Mouse (Mus musculus) liver, embryonic 13.5 days (tissue): Measurements from ENCODE around the gene Vmn1r19. TPM values are rescaled to one million over a fixed set of nuclear protein-coding genes. Genes with fewer than 3 reads are reported as not detected.
"Not testable (repeated sequence)": the region's sequence is repeated elsewhere in the genome, so short reads cannot be mapped to it uniquely, and the experiment has no call there.

Experiments used
- ATAC-seq: fragments of 200-750 bp; cut with Nextera tagmentation; 2 replicates; pipeline ENCODE4 v1.8.0; 2017; ENCODE audit warnings: low read depth, mild to moderate bottlenecking, moderate number of reproducible peaks, moderate library complexity
- DNase-seq: peaks from one replicate; pipeline ENCODE4 v3.0.0; 2022
- H3K27ac ChIP-seq: fragments of 300-500 bp; sonication (generic); 2 replicates; pipeline ENCODE4 v1.5.1; 2015; ENCODE audit warnings: moderate library complexity, mild to moderate bottlenecking, inconsistent platforms
- H3K27me3 ChIP-seq: fragments of 300-500 bp; sonication (generic); 2 replicates; pipeline ENCODE4 v1.6.1; 2015; ENCODE audit warnings: mild to moderate bottlenecking, inconsistent platforms
- H3K36me3 ChIP-seq: fragments of 300-500 bp; sonication (generic); 2 replicates; pipeline ENCODE4 v1.6.1; 2015; ENCODE audit warnings: mild to moderate bottlenecking, inconsistent platforms
- H3K4me1 ChIP-seq: fragments of 300-500 bp; sonication (generic); replicated peaks from 2 replicates; pipeline ENCODE4 v1.6.1; 2015; ENCODE audit warnings: inconsistent platforms
- H3K4me2 ChIP-seq: fragments of 300-500 bp; sonication (generic); 2 replicates; pipeline ENCODE4 v1.6.1; 2015; ENCODE audit warnings: inconsistent platforms, mild to moderate bottlenecking, moderate library complexity
- H3K4me3 ChIP-seq: fragments of 300-500 bp; sonication (generic); replicated peaks from 2 replicates; pipeline ENCODE4 v1.5.1; 2015; ENCODE audit warnings: mild to moderate bottlenecking, inconsistent platforms
- H3K9ac ChIP-seq: fragments of 300-500 bp; sonication (generic); 2 replicates; pipeline ENCODE4 v1.6.1; 2015; ENCODE audit warnings: mild to moderate bottlenecking, inconsistent platforms
- H3K9me3 ChIP-seq: fragments of 300-500 bp; sonication (generic); replicated peaks from 2 replicates; pipeline ENCODE4 v1.6.1; 2016; ENCODE audit warnings: inconsistent platforms
- WGBS: fragments of 180-500 bp; shearing (Covaris S2); methylation state at CpG from one replicate; pipeline ENCODE4 v1.1.7; 2015; ENCODE audit not compliant: insufficient replicate concordance; 5-methylcytosine and 5-hydroxymethylcytosine counted together
- polyA plus RNA-seq: library from polyadenylated mRNA; unstranded; fragments of >200 nt; fragmentation: Nextera tagmentation; extraction: Ambion mirVana; gene quantifications from 2 replicates; pipeline ENCODE4 v1.2.1, GENCODE M21; 2015

The Vmn1r19 gene
- not detected in 2 replicates for polyA plus RNA-seq

DNA sequence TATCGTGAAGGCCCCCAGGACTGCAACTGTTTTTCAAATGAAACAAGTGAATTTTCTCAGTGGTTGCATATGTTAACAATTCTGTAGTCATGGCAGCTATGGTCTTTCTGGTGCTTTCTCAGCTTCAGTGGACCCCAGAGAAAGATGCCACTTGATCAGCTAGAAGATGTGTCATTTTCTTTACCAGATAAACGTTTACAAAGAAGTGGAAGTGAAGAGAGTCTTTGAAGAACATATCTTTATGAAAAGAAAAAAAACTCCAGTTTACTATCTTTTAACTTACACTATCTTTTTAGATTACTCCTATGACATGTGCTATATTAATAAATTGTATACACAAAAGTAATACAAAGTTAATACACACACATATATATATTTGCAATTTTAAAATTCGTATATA is at the start of gene Vmn1r19:
TSS of gene Vmn1r19 (plus strand) at position 301 of the 400 bp plus-strand sequence.
- not testable (repeated sequence) for H3K4me1 ChIP-seq, H3K27ac ChIP-seq, H3K4me3 ChIP-seq, ATAC-seq, H3K9ac ChIP-seq, H3K27me3 ChIP-seq, H3K36me3 ChIP-seq, H3K9me3 ChIP-seq, DNase-seq, H3K4me2 ChIP-seq
- WGBS: 37% methylated on average over 3 of the region's 3 CpGs

DNA sequence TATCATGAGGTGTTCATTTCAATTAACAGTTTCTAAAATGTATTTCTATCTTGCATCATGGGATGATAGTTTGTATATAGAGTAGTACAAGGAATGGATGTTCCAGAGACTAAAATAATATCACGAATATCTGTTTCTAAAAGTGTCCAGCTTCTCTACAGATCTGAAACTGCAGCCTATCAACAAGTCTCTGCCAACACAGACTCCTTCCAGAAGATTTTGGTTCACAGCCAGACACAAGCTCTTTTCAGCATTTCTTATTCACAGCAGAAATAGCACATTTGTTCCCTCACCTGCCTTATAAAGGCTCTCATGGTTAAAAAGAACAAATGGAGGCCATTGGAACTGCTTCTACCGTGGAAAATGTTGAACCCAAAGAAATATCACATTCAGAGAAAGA is 46.7 kb upstream of the Vmn1r19 start:
- Histone ChIP-seq H3K36me3 (no peaks in the 10 kb centered on the region), H3K4me3 (no peak overlapping the region), H3K27me3 (no peaks in the 10 kb centered on the region), H3K9ac (no peak overlapping the region), H3K9me3 (no peaks in the 10 kb centered on the region), H3K27ac (no peak overlapping the region), H3K4me1 (no peaks in the 10 kb centered on the region), H3K4me2 (no peak overlapping the region)
- DNase-seq: no peak
- WGBS: 46% methylated on average over 2 of the region's 2 CpGs
- no peak for ATAC-seq

DNA sequence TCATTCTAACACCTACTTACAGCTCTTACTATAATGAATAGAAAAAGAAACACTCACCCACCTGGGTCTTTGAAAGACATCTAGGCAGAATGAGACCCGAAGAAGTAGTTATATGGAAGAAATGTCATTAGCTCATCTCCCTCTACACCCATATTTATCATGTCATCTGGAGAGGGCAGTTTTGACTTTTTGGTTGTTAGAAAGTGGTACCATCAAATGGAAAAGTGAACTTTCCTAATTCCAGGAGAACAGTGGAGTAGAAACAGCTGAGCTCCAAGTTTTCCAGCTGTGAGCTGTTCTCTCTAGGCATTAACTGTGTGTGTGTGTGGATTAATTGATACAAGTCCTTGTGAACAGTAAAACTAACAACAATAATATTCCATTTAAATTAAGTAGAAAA is 40.0 kb upstream of the Vmn1r19 start, which contains the start of gene Vmn1r17:
TSS of gene Vmn1r17 (minus strand) at position 101 of the 400 bp plus-strand sequence.
- H3K4me1 ChIP-seq: no peaks in the 10 kb centered on the region
- no peak within 1 kb of the TSS for H3K27ac ChIP-seq
- H3K4me3 ChIP-seq: no peak within 1 kb of the TSS
- no peaks in the 10 kb centered on the region for H3K36me3 ChIP-seq
- WGBS: 55% methylated on average over 1 of the region's 1 CpGs
- H3K9ac ChIP-seq: no peak within 1 kb of the TSS
- DNase-seq (no peak), ATAC-seq (no peak)
- no peak within 1 kb of the TSS for H3K4me2 ChIP-seq
- no peaks in the 10 kb centered on the region for H3K9me3 ChIP-seq
- H3K27me3 ChIP-seq: no peaks in the 10 kb centered on the region

DNA sequence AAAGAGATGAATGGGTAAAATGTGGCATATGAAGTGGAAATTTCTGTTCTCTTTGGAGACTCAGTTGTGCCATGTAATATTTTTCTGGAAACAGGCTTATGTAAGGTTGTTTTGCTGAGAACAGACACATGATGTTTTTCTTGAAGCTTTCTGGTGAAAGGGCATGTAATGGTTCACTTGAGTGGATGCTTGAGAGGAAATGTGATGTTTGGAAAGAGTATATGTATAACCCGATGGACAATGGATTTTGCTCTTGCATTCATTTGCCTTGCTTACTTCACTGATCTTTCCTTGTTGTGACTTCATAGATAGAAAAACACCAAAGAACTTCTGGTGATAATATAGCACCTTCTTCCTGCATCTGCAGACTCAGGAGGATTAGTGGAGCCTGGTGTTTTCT is 37.7 kb upstream of the Vmn1r19 start:
- not testable (repeated sequence) for H3K4me2 ChIP-seq, ATAC-seq, H3K4me1 ChIP-seq, H3K9me3 ChIP-seq, H3K36me3 ChIP-seq, H3K27ac ChIP-seq, H3K9ac ChIP-seq, DNase-seq, H3K4me3 ChIP-seq, H3K27me3 ChIP-seq
- 77% methylated on average over 1 of the region's 1 CpGs for WGBS

DNA sequence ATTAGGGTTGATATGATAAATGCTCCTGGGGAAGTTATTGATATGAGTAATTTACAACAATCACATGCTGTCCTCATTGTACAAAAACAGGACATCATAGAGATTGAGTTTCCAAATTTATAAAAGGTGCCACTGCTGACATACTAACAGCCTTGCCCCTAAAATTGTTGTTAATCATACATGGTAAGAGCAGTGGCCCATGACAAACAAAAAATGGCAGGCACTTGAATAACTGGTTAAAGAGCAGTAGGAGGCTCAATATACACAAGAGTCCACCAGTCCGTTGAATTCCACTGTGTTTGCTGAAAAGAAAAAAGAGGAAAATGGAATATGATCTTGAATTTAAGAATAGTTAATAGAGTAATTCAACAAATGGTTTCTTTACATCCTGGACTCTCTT is 36.1 kb upstream of the Vmn1r19 start:
- DNase-seq (no peak), ATAC-seq (no peak)
- no peaks in the 10 kb centered on the region for H3K9me3 ChIP-seq
- H3K4me1 ChIP-seq: no peaks in the 10 kb centered on the region
- H3K36me3 ChIP-seq: no peaks in the 10 kb centered on the region
- no peak overlapping the region for H3K27ac ChIP-seq
- H3K4me2 ChIP-seq: no peak overlapping the region
- H3K9ac ChIP-seq: no peak overlapping the region
- no peaks in the 10 kb centered on the region for H3K27me3 ChIP-seq
- H3K4me3 ChIP-seq: no peak overlapping the region
- WGBS: 71% methylated on average over 1 of the region's 1 CpGs

DNA sequence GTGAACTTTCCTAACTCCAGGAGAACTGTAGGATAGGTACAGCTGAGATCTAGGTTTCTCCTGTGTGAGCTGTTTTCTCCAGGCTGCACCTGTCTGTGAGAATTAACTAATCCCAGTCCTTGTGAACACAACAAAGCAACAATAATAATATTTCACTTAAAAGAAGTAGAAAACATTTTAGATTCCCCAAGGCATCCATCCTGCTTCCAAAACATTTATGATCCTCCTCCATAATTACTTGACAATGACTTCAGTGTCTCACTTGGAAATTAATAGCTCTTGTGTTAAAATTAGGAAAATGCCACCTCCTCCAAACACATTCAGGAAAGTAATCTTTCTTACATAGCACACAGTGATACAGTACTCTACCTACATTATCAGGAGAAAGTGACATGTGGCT is 7.9 kb upstream of the Vmn1r19 start, which contains the start of gene Vmn1r18:
TSS of gene Vmn1r18 (minus strand) at position 101 of the 400 bp plus-strand sequence.
- Histone ChIP-seq H3K4me1 (no peaks in the 10 kb centered on the region), H3K36me3 (no peaks in the 10 kb centered on the region), H3K4me2 (no peak within 1 kb of the TSS), H3K9ac (no peak within 1 kb of the TSS), H3K4me3 (no peak within 1 kb of the TSS), H3K27ac (no peak within 1 kb of the TSS), H3K9me3 (no peaks in the 10 kb centered on the region), H3K27me3 (no peaks in the 10 kb centered on the region)
- DNase-seq: no peak
- no peak for ATAC-seq

DNA sequence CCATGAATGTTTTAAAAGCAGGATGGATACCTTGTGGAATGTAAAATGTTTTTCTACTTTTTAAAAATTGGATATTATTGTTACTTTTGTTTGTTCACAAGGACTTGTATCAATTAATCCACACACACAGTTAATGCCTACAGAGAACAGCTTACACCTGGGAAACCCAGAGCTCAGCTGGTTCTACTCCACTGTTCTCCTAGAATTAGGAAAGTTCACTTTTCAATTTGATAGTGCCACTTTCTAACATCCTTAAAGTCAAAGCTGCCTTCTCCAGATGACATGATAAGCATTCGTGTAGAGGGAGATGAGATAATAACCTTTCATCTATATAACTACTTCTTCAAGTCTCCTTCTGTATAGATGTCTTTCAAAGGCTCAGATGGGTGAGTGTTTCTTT is 25.1 kb downstream of the Vmn1r19 start, which contains the start of gene Vmn1r20:
TSS of gene Vmn1r20 (plus strand) at position 301 of the 400 bp plus-strand sequence.
- H3K9me3 ChIP-seq: no peaks in the 10 kb centered on the region
- no peak within 1 kb of the TSS for H3K27ac ChIP-seq
- H3K4me1 ChIP-seq: no peaks in the 10 kb centered on the region
- no peaks in the 10 kb centered on the region for H3K27me3 ChIP-seq
- H3K36me3 ChIP-seq: no peaks in the 10 kb centered on the region
- ATAC-seq (no peak), DNase-seq (no peak)
- 29% methylated on average over 1 of the region's 1 CpGs for WGBS
- no peak within 1 kb of the TSS for H3K9ac ChIP-seq
- H3K4me3 ChIP-seq: no peak within 1 kb of the TSS
- H3K4me2 ChIP-seq: no peak within 1 kb of the TSS

DNA sequence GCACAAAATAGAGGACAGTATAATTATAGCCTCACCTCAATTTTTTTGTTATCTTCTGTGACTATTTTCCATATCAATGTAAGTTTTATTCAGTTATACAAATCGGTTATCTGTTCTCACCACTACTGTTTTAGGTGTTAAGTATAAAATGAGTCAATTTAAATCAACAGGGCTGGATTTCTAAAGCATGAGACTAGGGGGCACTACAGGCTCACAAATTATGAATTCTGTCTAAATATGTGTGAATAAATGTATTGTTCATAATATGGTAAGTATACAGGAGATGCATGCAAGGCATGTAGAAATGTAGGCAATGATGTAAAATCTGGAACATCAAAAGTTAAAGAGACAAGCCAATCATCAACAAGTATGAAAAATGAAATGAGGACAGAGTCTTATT is 27.6 kb downstream of the Vmn1r19 start:
- DNase-seq: no peak
- no peaks in the 10 kb centered on the region for H3K4me1 ChIP-seq
- H3K27ac ChIP-seq: no peak overlapping the region
- 48% methylated on average over 1 of the region's 1 CpGs for WGBS
- no peaks in the 10 kb centered on the region for H3K9me3 ChIP-seq
- no peaks in the 10 kb centered on the region for H3K36me3 ChIP-seq
- no peak for ATAC-seq
- no peak overlapping the region for H3K9ac ChIP-seq
- no peak overlapping the region for H3K4me3 ChIP-seq
- no peak overlapping the region for H3K4me2 ChIP-seq
- H3K27me3 ChIP-seq: no peaks in the 10 kb centered on the region

Other genes starting within 250 kb of the Vmn1r19 start
- gene Vmn1r12, start 246.9 kb upstream of the Vmn1r19 start, polyA plus RNA-seq: not detected in 2 replicates
- not detected in 2 replicates for gene Vmn1r13, start 200.5 kb upstream of the Vmn1r19 start, polyA plus RNA-seq
- gene Vmn1r14, start 172.1 kb upstream of the Vmn1r19 start, polyA plus RNA-seq: not detected in 2 replicates
- gene Vmn1r15, start 145.8 kb upstream of the Vmn1r19 start, polyA plus RNA-seq: not detected in 2 replicates
- not detected in 2 replicates for gene Vmn1r16, start 74.3 kb upstream of the Vmn1r19 start, polyA plus RNA-seq
- gene Vmn1r17, start 40.1 kb upstream of the Vmn1r19 start, polyA plus RNA-seq: not detected in 2 replicates
- not detected in 2 replicates for gene Vmn1r18, start 8.0 kb upstream of the Vmn1r19 start, polyA plus RNA-seq
- gene Vmn1r20, start 25.1 kb downstream of the Vmn1r19 start, polyA plus RNA-seq: not detected in 2 replicates
- 2.5 and 2.7 TPM in 2 replicates for gene Ppm1k, start 131.7 kb downstream of the Vmn1r19 start, polyA plus RNA-seq
- 3.1 and 4.9 TPM in 2 replicates for gene Herc6, start 177.2 kb downstream of the Vmn1r19 start, polyA plus RNA-seq